Mouse (Mus musculus) myocyte (in vitro differentiated cells): Measurements from ENCODE around the gene G6pc3. TPM values are rescaled to one million over a fixed set of nuclear protein-coding genes. Genes with fewer than 3 reads are reported as not detected.

ENCODE experiments used
- H3K27me3 ChIP-seq: one replicate; pipeline ENCODE4 v1.6.1; 2011; ENCODE audit not compliant: control insufficient read depth, insufficient read depth, insufficient read length
- H3K36me3 ChIP-seq: one replicate; pipeline ENCODE4 v1.6.1; 2011; ENCODE audit not compliant: control insufficient read depth, insufficient read depth
- H3K4me2 ChIP-seq: one replicate; pipeline ENCODE4 v1.6.1; 2011; ENCODE audit warnings: low read depth, control low read depth
- H3K4me3 ChIP-seq: one replicate; pipeline ENCODE4 v1.5.1; 2011; ENCODE audit warnings: mild to moderate bottlenecking, control low read depth, moderate library complexity
- H3K79me2 ChIP-seq: one replicate; pipeline ENCODE4 v1.6.1; 2011; ENCODE audit not compliant: control insufficient read depth, insufficient read depth
- H3ac ChIP-seq: one replicate; pipeline ENCODE4 v1.6.1; 2011; ENCODE audit not compliant: control insufficient read depth, insufficient read length
- CEBPB ChIP-seq: IDR thresholded peaks from 2 replicates; pipeline ENCODE4 v1.6.1; 2011; ENCODE audit warnings: mild to moderate bottlenecking, moderate library complexity; ENCODE audit not compliant: poor library complexity, insufficient read depth, severe bottlenecking
- E2F4 ChIP-seq: IDR thresholded peaks from one replicate; pipeline ENCODE4 v1.6.1; 2011; ENCODE audit warnings: mild to moderate bottlenecking, control low read depth, moderate library complexity; ENCODE audit not compliant: insufficient read depth
- MAX ChIP-seq: IDR thresholded peaks from one replicate; pipeline ENCODE4 v1.6.1; 2011; ENCODE audit warnings: low read depth, mild to moderate bottlenecking, control low read depth
- MYOD1 ChIP-seq, 3 experiments: IDR thresholded peaks; one replicate each; pipeline ENCODE4 v1.6.1; 2011; ENCODE audit warnings: control low read depth in 2 of 3, low read depth in 2 of 3, mild to moderate bottlenecking in 2 of 3, moderate library complexity in 1 of 3; ENCODE audit not compliant: insufficient read length in 2 of 3, control insufficient read depth in 1 of 3
- MYOG ChIP-seq, 3 experiments: IDR thresholded peaks; one replicate each; pipeline ENCODE4 v1.6.1; 2011; ENCODE audit warnings: control low read depth in 2 of 3, low read depth in 2 of 3, mild to moderate bottlenecking in 2 of 3; ENCODE audit not compliant: insufficient read length in 2 of 3, control insufficient read depth in 1 of 3, insufficient read depth in 1 of 3
- POLR2A ChIP-seq: IDR thresholded peaks from one replicate; pipeline ENCODE4 v1.6.1; 2011; ENCODE audit warnings: low read depth, mild to moderate bottlenecking, control low read depth, moderate library complexity; ENCODE audit not compliant: insufficient read length
- POLR2AphosphoS2 ChIP-seq: IDR thresholded peaks from one replicate; pipeline ENCODE4 v1.6.1; 2011; ENCODE audit warnings: low read depth, control low read depth; ENCODE audit not compliant: insufficient read length
- REST ChIP-seq: IDR thresholded peaks from one replicate; pipeline ENCODE4 v1.6.1; 2011; ENCODE audit warnings: mild to moderate bottlenecking, control low read depth, moderate library complexity; ENCODE audit not compliant: insufficient read depth, insufficient read length
- SRF ChIP-seq: IDR thresholded peaks from one replicate; pipeline ENCODE4 v1.6.1; 2011; ENCODE audit warnings: low read depth; ENCODE audit not compliant: control insufficient read depth, insufficient read length
- TCF12 ChIP-seq: IDR thresholded peaks from one replicate; pipeline ENCODE4 v1.6.1; 2011; ENCODE audit warnings: mild to moderate bottlenecking, control low read depth; ENCODE audit not compliant: poor library complexity, insufficient read depth, severe bottlenecking
- TCF3 ChIP-seq: IDR thresholded peaks from one replicate; pipeline ENCODE4 v1.6.1; 2011; ENCODE audit warnings: low read depth, control low read depth; ENCODE audit not compliant: insufficient read length
- USF1 ChIP-seq: IDR thresholded peaks from one replicate; pipeline ENCODE4 v1.6.1; 2011; ENCODE audit warnings: low read depth, mild to moderate bottlenecking, control low read depth, moderate library complexity
- polyA plus RNA-seq: library from polyadenylated mRNA; unstranded; fragments of >200 nt; fragmentation: generic; extraction: Trizol; gene quantifications from one replicate; pipeline ENCODE4 v1.2.1, GENCODE M21; 2012; ENCODE audit warnings: missing spikeins

The G6pc3 gene
- polyA plus RNA-seq, 1 experiment = 58.1 TPM

DNA sequence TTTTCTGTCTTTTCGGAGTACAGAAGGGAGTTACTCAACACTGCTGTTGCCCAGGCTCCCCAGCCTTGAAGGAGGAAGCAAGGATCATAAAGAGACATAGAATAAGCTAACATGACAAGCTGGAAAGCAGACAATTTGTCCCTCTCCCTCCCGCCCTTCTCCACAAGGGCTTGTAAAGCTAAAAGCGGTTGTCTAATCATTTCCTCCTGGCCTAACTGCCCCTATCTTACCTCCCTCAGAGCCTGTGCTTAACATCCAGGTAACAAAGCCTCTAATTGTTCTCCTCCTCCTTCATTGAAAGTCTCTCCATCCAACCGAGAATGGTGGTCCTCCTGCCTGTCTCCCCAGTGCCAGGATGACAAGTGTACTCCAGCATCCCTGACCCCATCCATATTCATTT is 1.4 kb downstream of the G6pc3 start:
- Histone ChIP-seq H3K36me3 (peaks cover 4% of the 10 kb centered on the region), H3K4me3 (peak overlapping the region; percentile 49), H3K4me2 (peak overlapping the region; percentile 64), H3ac (no peak overlapping the region), H3K27me3 (no peaks in the 10 kb centered on the region), H3K79me2 (no peaks in the 10 kb centered on the region)
- TF ChIP-seq MYOG (IDR thresholded peaks at IDR 0.05; ENCODE audit: control insufficient read depth in 1 of 3, insufficient read depth in 1 of 3, insufficient read length in 2 of 3, low read depth in 2 of 3) = no peak
- no peak for TF ChIP-seq SRF

DNA sequence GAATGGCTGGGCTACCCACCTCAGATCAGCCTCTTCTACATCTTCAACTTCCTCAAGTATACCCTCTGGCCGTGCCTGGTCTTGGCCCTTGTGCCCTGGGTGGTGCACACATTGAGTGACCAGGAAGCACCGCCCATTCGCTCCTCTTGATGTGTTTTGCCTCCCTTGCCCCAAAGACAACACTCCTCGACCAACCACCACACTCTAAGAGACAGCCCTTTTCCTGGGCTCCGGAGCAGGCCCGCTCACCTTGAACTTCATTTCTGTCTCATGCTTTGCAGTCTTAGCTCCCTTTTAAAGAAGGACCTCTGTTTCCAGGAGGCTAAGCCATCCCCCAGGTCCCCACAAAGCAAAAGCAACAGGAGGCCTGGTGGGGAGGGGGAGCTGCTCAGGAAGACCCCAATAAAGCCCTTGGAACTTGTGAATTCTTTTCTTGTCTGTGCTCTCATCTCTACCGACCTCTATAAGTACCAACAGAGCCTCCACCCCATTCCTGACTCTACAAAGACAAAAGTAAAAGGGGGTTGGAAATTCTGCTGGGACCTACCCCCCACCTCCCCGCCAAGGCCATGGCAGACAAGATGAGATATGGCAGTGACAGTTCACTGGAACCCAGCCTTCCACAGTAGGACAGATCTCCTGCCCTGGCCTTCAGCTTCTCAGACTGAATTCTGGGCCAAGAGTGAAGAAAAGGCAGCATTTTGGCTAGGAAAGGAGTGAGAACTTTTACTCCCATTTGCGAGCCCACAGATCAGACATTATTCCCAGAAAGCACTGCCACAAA is 4.4 kb downstream of the G6pc3 start:
- Histone ChIP-seq H3K27me3 (no peaks in the 10 kb centered on the region), H3K4me3 (no peak overlapping the region), H3K4me2 (no peak overlapping the region), H3K79me2 (no peaks in the 10 kb centered on the region), H3ac (no peak overlapping the region), H3K36me3 (peaks cover 6% of the 10 kb centered on the region)
- TF ChIP-seq CEBPB (no peak), MYOG (IDR thresholded peaks at IDR 0.05; ENCODE audit: control insufficient read depth in 1 of 3, insufficient read depth in 1 of 3, insufficient read length in 2 of 3, low read depth in 2 of 3) (no peak), E2F4 (no peak)

DNA sequence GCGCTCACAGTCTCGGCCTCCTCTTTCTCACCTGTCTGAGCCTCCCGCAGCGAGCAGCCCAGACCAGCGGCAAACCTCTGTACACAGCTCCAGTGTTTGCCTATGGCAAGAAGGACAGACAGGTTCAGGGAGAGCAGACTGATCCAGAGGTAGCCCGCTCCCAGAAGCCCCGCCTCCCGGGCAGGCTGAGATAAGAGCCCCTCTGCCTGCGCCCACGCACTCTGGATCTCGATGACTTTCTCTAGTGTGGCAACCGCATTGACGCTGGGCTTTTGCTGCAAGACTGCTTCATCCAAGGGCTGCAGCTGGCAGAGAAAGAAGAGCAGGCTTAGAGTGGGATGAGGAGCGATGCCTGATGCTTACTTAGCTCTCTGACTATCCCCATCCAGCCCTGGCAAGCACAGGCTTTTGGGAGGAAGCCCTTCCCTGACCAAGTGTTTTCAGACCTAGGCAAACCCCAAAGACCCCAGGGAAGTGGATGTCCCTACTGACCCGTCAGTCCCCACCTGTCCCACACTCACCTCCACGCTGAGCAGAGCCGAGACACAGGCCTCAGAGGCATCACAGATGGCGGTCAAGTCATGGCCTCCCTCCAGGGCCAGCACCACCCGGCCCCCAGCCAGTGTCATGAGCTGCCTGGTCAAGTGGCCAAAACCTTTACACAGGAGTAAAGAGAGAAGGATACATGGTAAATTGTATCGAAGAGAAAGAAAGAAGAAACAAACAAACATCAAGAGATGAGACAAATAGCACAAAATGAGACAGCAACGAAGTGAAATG is 6.8 kb downstream of the G6pc3 start:
- Histone ChIP-seq H3K4me3 (no peak overlapping the region), H3K27me3 (no peaks in the 10 kb centered on the region), H3K36me3 (peaks cover 8% of the 10 kb centered on the region), H3K79me2 (no peaks in the 10 kb centered on the region), H3ac (no peak overlapping the region), H3K4me2 (no peak overlapping the region)
- TF ChIP-seq POLR2AphosphoS2 (peak; percentile 27), TCF3 (no peak), MYOD1 (IDR thresholded peaks at IDR 0.05; ENCODE audit: control insufficient read depth in 1 of 3, insufficient read length in 2 of 3, low read depth in 2 of 3) (no peak), POLR2A (no peak), MYOG (IDR thresholded peaks at IDR 0.05; ENCODE audit: control insufficient read depth in 1 of 3, insufficient read depth in 1 of 3, insufficient read length in 2 of 3, low read depth in 2 of 3) (no peak), CEBPB (no peak)

DNA sequence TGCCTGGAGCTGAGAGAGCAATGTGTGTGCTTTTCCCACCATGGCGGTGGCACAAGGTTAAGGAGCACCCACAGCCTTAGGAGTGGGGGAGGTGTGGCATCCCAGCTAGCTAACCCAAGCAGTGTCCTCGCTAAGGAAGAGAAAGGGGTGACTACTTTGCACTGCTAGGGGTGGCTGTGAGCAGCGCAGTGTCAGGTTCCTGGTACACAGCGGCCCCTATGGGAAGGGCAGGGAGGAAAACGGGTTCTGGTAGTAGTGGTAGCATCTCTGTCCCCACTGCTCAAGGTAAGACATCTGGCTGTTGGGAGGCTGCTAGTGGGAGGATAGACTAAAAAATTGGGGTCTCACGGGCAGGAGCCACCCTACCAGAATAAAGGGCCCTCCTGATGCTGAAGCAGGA is 8.8 kb downstream of the G6pc3 start:
- H3ac ChIP-seq = no peak overlapping the region
- no peak overlapping the region for H3K4me2 ChIP-seq
- no peaks in the 10 kb centered on the region for H3K27me3 ChIP-seq
- H3K4me3 ChIP-seq = no peak overlapping the region
- TF ChIP-seq TCF3 (no peak), SRF (no peak), MAX (no peak), POLR2A (no peak), E2F4 (no peak), POLR2AphosphoS2 (no peak), REST (no peak), MYOG (IDR thresholded peaks at IDR 0.05; ENCODE audit: control insufficient read depth in 1 of 3, insufficient read depth in 1 of 3, insufficient read length in 2 of 3, low read depth in 2 of 3) (no peak), USF1 (no peak), MYOD1 (IDR thresholded peaks at IDR 0.05; ENCODE audit: control insufficient read depth in 1 of 3, insufficient read length in 2 of 3, low read depth in 2 of 3) (no peak), TCF12 (no peak), CEBPB (no peak)
- H3K79me2 ChIP-seq = no peaks in the 10 kb centered on the region
- H3K36me3 ChIP-seq = peaks cover 13% of the 10 kb centered on the region

DNA sequence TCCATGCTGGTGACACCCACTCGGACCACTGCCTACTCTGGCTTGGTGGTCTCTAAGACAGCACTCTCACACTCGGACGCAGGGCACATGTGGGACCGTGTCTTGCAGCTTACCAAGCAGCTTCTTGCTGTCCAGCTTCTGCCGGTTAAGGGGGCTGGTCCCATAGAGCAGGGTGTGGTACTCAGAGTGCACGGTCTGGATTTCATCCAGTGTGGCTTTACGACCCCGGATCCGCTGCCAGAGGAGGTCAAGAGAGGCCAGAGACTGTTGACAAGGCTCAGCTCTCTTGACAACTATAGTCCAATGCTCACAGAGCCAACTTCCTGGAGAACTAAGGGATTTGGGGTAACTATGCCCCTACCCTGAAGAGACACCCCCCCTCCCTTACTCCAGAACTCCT is 10.4 kb downstream of the G6pc3 start:
- Histone ChIP-seq H3ac (no peak overlapping the region), H3K4me2 (no peak overlapping the region), H3K36me3 (peaks cover 13% of the 10 kb centered on the region), H3K27me3 (no peaks in the 10 kb centered on the region), H3K79me2 (no peaks in the 10 kb centered on the region), H3K4me3 (no peak overlapping the region)
- no peak for TF ChIP-seq MAX
- TF ChIP-seq USF1 = no peak
- TF ChIP-seq SRF = no peak
- TF ChIP-seq CEBPB = no peak
- no peak for TF ChIP-seq E2F4
- no peak for TF ChIP-seq TCF12
- TF ChIP-seq TCF3 = no peak
- TF ChIP-seq MYOG (IDR thresholded peaks at IDR 0.05; ENCODE audit: control insufficient read depth in 1 of 3, insufficient read depth in 1 of 3, insufficient read length in 2 of 3, low read depth in 2 of 3) = no peak
- no peak for TF ChIP-seq MYOD1 (IDR thresholded peaks at IDR 0.05; ENCODE audit: control insufficient read depth in 1 of 3, insufficient read length in 2 of 3, low read depth in 2 of 3)
- TF ChIP-seq POLR2A = no peak
- TF ChIP-seq POLR2AphosphoS2 = no peak
- TF ChIP-seq REST = no peak
